Mouse (Mus musculus) left cerebral cortex, postnatal 25 days (tissue): ENCODE results near the gene Pla2g5. TPM values are rescaled to one million over a fixed set of nuclear protein-coding genes. Genes with fewer than 3 reads are reported as not detected.

Source experiments
- DNase-seq, 2 experiments: peaks; one replicate each; pipeline ENCODE4 v3.0.0; 2022; ENCODE audit warnings: low spot score in 2 of 2, mixed read lengths in 1 of 2
- intact Hi-C: fragments of 180-260 bp; cut with DNase I; formaldehyde crosslinking; loops from one replicate; pipeline ENCODE4 v1.15.1; 2025
- total RNA-seq, 2 experiments: library from RNA; stranded (reverse); gene quantifications; 2 replicates each; pipeline ENCODE4 v1.2.3; 2021

The Pla2g5 gene
- total RNA-seq, 2 experiments from 2014 or later: 7.0 to 7.9 TPM

DNA sequence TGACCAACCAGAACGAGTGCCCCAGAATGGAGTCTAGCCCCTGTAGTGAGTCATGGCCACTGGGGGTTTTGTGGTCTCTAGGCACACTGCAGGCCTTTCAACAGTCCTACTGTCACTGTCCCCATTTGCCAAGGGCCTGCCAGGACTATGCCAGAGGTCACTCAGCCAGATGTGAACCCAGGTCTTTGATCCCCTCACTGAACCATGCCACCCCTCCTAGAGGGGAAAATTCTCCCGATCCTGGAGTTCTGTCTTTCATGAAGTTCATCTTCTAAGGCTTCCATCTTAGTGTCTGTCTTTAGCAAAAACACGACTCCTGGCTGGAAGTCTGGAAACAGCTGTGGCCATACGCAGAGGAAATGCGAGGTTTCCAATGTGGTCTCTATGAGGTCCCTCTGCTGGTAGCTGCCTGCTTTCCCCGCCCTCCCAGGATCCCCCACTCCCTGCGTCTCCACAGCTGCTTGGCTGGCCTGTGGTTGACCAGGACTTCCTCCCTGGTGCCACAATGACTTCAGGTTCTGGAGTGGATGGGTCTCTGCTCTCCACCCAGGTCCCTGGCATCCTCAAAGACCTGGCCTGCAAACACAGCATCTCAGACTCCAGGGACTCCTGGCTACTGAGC is 56.3 kb downstream of the Pla2g5 start:
- no peak for DNase-seq
- intact Hi-C loops: no loop called here

DNA sequence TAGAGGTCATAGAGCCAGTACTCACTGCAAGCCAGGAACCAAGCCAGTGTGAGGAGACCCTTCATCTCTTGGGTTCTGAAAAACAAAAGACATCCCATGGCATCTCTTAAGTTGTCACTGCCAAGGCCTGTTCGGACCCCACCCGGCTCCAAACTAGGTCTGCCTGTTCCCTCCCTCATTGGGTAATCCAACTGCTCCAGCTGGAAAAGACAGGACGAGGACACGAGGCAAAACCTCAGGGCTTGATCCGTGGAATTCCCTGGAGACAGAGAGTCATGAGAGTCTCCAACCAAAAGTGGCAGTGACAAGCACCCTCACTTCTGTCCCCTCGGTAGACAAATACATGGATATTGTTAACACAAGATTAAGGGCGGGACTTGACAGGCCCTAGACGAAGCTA is 57.1 kb downstream of the Pla2g5 start:
- DNase-seq: no peak
- intact Hi-C loops: no loop called here

DNA sequence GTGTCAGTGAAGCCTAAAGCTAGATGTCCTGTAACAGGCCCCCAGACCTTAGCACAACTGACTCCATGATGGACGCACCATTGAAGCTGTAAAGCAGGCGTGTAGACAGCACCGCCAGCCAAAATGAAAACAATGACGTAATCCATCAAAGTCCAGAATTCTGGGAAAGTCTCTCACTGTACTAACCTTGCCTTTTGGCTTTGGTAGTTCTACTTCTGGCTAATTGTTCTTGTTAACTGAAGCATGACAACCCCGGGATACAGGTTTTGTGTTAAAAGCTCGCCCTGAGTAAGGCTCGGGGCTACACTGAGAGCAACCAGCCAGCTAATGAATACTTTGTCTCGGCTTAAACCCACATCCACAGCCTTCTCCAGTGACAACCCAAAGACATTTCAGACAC is 58.0 kb downstream of the Pla2g5 start:
- intact Hi-C loops: no loop called here
- DNase-seq: no peak

DNA sequence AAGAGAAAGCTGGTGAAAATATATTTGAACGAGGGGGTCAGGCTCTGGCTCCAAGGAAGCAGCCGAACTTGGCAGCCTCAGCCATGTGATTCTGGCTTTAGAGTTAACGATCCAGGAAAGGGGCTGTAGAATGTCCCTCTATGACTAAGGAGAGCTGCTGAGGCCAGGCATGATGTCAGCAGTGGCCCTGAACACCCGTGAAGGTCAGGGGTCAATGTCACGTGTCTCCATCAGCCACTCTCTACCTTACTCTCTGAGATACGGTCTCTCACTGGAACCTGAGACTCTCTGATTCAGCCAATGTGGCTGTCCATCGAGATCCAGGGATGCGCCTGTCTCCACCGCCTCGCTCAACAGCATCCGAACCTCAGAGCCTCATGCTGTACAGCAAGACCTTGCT is 60.4 kb downstream of the Pla2g5 start:
- intact Hi-C loops: no loop called here
- DNase-seq: no peak

DNA sequence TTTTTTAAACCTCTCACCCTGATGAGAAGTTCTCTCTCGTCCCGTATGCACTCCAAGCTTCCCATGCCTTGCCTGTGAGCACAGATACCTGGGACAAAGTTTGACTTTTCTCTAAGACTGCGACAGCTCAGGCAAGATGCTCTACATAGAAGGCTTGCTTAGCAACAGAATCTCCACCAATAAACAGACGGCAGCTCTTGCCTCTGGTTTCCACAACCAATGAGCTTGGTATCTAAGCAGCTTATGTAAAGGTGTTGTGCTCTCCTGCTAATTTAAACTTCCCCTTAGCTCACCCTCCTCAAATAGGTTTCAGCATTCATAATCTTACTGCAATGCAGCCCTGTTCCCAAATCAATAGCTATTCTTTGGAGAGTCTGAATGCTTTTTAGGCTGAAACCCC is 61.7 kb downstream of the Pla2g5 start:
- intact Hi-C loops: no loop called here
- DNase-seq: peak; percentile 51 to 89

DNA sequence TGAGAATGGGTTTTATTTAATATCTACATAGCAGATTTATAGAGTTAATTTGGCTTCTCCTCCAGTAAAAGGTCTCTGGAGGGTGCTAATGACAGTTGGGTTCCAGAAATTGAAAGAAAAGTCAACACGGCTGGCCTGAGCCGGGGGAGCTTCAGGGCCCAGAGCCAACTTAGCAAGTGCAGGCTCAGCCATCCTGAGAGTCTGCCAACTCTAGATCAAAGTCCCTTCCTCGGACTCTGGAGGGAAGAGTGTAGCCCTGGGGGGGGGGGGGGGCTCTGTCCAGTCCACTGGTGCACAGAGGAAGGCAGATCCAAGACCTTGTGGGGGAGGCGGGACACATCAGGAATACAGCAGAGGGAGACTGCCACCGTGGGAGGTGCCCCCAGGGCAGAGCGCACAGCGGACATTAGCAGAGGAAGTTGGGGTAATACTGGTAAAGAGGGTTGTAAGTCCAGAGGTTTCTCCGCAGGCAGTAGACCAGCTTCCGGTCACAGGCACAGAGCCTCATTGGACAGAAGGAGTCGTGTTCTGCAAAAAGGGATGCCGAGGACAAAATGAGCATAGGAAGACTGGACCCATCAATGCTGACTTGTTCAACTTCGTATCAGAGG is 63.0 kb downstream of the Pla2g5 start:
- no peak for DNase-seq
- intact Hi-C loops: no loop called here

DNA sequence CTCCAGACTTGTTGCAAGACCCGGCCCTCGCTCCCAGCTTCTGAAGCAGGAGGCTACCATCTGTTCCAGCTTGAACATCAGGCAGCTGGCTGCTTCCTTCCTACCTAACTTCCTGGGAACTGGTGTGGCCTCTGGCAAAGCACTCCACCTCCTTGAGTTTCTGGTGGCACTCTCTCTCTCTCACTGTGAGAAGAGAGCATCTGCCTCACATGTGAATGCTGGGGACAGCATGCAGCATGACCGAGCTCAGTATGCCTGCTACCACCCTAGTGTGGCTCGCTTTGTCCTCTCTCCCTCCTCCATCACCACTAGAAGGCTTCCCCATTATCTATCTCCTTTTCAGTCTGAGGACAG is 66.1 kb downstream of the Pla2g5 start:
- intact Hi-C loops: no loop called here
- DNase-seq: peak; percentile 31 to 75

DNA sequence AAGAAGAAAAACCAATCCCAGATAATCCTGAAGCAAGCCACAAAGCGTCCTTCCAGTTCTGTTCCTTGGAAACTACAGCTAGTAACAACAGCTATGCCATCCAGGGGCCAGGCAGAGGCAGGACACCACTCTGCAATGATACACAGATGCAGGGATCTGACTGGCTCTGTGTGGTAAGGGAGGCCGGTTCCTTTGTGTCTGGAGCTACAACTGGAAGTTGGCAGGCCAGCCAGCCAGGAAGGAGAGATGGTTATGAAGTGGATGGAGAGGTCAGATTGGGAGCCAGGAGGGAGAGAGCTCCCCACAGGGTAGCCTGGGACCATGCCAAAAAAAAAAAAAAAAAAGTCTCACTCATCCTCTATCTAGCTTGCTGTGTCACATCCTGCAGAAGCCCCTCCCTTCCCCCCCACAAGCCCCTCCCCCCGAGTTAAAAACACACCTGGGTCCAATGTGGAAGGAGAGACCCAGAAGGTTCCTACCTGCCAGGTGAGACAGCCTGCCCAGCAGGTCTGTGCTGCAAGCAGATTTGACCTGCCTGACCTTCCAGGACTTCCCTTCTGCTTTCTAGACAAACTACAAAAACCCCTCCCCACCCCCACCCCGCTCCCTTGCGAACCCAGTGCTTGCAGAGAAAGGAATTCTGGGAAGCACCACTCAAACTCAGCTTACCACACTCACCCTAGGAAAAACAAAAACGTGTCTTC is 66.6 kb downstream of the Pla2g5 start:
- intact Hi-C loops: no loop called here
- DNase-seq: no peak

DNA sequence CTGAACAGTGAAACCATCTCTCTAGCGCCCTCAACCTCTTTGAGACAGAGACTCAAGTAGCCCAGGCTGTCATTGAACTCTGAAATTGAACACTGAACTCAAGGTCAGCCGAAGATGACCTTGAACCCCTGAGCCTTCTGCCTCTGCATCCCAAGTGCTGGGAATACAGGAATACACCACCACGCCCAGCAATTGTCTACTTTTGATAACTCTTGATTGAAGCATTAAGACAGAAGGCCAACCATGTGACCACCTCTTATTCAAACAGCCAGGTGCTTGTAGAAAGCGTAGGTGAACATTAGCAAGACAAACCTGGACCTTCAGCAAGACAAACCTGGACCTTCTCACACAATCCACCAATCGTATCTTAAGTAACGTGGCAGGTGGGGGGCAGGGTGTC is 68.9 kb downstream of the Pla2g5 start:
- DNase-seq: no peak
- intact Hi-C loops: loop anchor here (5.0 kb wide), 1 partner anchor 347 kb away; no protein-coding TSS in a partner anchor

DNA sequence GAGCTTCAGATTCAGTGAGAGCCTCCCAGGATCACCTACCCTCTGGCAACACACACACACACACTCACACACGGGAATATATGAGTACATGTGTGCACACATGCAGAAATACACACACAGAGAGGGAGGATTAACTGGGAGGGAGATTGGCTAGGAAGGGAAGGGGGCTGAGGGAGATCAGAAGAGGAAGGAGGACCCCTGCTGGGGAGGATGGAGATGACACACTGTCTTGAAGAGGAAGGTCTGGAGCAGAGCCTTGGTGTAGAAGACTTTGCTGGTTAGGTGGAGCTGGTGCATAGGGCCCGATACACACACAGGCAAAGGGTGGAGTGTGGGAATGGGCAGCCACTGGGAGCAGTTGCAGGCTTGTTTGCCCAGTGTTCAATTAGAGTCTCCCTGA is 70.0 kb downstream of the Pla2g5 start:
- intact Hi-C loops: loop anchor here (1.0 to 5.0 kb wide), 3 partner anchors 44 to 346 kb away; no protein-coding TSS in a partner anchor
- DNase-seq: peak; percentile 70 to 79

DNA sequence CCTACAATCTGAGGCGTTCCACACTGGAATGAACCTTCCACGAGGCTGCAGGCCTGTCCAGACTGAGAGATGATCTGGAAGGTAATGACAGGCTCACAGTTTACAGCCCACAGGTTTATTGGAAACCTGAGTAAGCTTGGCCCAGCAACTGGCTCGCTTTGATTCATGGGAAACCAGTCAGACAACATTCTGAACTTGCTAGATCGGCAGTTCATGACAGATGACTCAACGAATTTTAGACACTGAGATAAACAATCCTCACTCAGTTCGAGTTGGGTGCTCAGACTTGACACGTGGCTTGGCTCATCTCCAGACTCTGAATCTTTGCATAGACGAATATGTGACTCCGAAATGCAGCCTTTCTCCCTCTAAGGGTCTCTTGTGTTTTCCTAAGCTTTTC is 70.7 kb downstream of the Pla2g5 start:
- no peak for DNase-seq
- intact Hi-C loops: loop anchor here (2.0 to 5.0 kb wide), 2 partner anchors 84 to 345 kb away; no protein-coding TSS in a partner anchor

DNA sequence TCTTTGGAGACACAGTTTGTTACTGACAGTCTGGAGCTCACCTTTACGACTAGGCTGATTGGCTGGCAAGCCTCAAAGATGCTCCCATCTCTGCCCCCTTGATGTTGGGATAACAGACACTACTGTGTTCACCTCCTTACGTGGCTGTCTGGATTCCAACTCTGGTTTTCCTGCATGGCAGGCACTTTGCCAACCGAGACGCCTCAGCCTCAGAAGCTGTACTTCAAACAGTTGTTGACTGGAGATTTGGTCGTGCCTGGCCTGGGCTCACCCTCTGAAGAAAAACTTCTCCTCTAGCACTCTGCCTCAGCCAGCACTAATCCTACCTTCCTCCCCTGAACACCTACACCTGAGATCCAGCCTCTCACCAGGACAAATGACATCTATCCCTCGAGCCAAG is 71.8 kb downstream of the Pla2g5 start:
- DNase-seq: no peak
- intact Hi-C loops: loop anchor here (5.0 kb wide), 1 partner anchor 344 kb away; no protein-coding TSS in a partner anchor

DNA sequence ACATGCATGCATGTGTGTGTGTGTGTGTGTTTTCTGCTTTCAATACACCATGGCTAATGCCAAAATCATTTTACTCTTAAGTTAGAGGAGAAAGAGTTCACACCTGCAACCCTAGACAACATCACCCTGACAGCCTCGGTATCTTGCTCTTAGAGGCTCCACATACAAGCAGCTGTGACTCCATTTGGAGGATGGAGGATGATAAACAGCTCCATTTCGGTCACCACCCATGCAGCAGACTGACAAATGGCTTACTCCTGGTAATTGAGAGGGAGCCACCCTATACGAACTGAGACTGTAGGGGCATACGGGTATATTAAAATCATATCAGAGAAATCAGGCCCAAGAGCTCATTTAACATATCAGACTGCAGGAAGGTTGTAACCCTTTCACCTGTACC is 74.9 kb downstream of the Pla2g5 start:
- intact Hi-C loops: no loop called here

DNA sequence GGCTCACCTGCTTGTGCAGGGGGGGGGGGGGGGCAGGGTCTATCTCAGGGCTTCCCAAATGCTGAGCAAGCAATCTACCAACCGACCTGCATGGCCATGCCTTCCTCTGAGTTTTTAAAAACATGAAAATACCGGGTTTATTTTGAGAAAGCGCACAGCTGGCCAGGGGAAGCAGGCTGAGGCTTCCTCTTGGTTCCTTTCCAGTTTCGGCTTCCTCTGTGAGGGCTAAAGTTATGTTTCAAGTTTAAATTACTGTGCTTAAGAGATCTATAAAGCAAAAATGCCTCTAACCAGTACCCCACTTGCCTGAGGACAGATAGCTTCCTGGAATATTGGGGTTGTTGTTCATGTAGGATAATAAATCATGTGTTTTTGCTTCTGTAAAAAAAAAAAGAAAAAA is 77.1 kb downstream of the Pla2g5 start:
- intact Hi-C loops: no loop called here
- DNase-seq: peak in 1 of 2 experiments; percentile 72

More for the DNA sequence above, 74.9 kb downstream of the Pla2g5 start:
- DNase-seq: peak in 1 of 2 experiments; percentile 50

DNA sequence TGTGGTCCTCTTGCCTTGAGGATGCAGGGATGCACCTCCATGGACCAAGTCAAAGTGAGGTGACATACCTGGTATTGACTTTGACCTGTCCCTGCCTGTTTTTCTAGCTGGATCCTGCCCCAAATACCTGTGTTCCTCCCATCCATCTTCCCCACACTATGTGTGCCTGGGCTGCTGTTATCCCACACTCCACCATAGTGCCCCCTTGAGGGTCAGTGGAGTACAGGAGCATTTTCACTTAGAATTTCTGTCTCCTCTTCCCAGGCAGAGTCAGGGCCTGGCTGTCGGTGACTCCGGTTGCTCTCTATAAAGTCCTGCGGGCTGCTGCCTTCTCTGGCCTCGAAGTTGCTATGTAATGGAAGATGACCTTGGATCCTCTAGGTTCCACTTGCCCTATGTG is 77.6 kb downstream of the Pla2g5 start:
- DNase-seq: no peak
- intact Hi-C loops: no loop called here

DNA sequence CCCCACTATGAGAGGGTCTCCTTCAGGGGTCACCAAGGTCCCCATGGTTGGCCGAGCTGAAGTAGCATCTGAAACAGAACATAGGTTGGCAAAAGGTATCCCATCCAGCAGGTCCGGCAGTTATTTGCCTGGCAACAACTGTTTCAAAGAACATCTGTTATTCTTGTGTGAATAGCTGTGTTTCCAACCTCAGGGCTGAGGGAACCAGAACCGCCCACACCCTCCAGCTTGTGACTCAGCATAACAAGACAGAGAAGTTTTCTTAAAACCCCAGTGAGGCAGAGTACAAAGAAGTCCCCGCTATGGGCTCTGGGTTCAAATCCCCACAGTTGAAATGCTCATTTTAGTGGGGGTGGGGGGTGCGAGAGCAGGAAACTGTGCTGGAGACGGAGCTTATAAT is 81.2 kb downstream of the Pla2g5 start:
- intact Hi-C loops: no loop called here

DNA sequence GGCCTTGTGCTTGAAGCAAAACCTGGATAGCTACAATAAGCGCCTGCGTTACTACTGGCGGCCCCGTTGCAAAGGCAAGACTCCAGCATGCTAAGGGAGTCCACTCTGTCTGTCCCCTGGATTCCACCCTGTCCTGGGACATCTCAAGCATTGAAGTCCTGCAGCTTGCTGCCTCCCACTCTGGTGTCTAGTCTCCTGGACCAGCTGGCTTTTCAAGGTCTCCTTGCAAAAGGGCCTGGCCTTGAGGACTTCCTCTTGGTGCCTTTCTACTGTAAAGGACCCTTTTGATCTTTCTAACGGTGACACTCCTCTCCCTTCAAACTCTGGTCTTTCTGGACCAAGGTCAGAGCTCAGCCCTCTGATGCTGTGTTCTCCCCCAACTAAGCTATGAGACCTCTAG is 83.0 kb downstream of the Pla2g5 start:
- no peak for DNase-seq
- intact Hi-C loops: no loop called here

More for the DNA sequence above, 81.2 kb downstream of the Pla2g5 start:
- DNase-seq: peak; percentile 62 to 86

DNA sequence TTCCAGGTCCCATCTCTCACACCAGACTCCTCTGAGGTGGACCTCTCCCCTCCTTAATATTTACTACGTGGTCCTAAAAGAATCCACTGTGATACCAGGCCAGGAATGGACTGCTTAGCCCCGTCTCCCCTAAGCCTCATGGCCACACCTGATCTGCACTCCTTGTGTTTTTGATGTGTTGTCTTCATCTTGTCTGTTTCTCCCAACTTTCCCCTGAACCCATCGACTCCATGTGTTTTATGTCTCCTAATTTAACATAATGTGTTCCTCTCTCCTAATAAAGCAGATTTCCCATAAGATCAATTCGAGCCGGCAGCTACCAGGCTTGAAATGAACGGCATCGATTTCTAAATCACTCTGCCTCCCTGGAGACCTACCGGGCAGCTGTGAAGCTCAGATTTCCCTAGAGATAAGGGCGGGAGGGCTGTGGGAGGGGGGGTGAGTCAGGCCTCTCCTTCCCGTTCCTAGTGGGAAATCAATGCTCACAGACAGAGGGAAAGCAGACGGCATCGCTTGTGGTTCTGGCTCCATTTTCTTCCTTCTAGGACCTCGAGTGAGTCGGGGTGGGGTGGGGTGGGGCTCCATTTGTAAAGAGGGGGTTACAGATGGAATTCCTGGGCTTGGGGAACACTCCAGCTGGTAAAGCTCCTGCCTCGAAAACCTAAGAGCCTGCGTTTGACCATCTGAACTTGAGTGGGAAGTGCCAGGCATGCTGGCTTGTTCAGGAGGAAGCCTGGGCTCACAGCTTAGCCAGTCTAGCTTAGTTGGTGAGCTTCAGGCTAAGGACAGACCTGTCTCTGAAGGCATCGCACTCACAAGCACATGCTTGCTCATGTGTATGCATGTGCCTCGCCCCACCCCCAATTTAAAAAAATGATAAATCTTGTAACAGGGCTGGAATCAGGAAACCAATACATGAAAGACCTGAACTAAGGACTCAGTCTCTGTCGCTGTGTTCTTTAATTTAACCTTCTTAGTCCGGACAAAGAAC is 85.6 kb downstream of the Pla2g5 start:
- DNase-seq: no peak
- intact Hi-C loops: no loop called here

DNA sequence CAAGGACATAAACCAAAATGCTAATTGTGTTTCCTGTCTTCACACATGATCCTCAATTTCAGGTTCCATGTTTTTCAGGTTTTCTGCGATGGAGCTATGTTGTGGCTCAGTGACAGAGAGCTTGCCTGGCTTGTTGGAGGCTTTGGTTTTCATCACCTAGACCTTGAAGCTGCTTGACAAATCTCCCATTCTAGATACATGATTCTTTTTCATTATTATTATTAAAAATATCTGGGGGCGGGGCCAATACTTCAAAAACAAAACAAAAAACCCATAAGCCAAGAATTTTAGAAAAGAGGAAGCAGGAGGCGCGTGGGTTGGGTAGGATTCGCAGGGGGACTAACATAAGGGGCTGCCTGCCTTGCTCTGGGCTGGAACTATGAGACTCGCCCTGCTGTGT is 87.8 kb downstream of the Pla2g5 start, which contains the start of gene Pla2g2d:
Gene Pla2g2d (plus strand): TSS at position 301 of the 400 bp plus-strand sequence.
- no peak for DNase-seq
- intact Hi-C loops: no loop called here

DNA sequence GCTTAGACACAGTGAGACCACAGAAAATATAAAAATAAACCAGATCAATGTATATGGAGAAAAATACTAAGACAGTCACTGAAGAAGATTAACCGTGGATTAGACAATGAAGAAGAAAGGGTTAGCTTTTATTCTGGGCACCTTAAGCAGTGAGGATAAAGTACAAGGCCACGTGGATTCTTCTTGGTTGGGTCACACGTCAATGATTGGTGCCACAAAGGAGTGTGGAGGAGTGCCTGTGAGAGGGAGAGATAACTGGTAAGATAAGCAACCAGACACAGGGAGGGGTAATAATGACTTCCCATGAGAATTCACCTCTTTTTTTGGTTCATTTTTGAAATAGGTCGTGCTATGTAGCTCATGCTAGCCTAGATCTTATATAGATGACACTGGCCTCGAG is 90.9 kb downstream of the Pla2g5 start:
- intact Hi-C loops: no loop called here
- DNase-seq: no peak
